Mouse (Mus musculus) megakaryocyte, embryonic 14.5 days (primary cell): ENCODE results near the gene Ctc1.

Experiments used
- FLI1 ChIP-seq: IDR thresholded peaks from 2 replicates; pipeline ENCODE4 v1.6.1; 2012; ENCODE audit warnings: low read length, inconsistent platforms, mixed read lengths
- GATA1 ChIP-seq: IDR thresholded peaks from 3 replicates; pipeline ENCODE4 v1.6.1; 2012; ENCODE audit warnings: mixed read lengths, low read length, inconsistent platforms, borderline replicate concordance

- TF ChIP-seq FLI1 (no peak), GATA1 (no peak)
Observed at GRCm38 (mm10) chr11:69058265-69058664, 42.6 kb downstream of the Ctc1 start.
